Mouse (Mus musculus): Measurements from ENCODE around the gene Dcun1d4.

The Dcun1d4 gene

DNA sequence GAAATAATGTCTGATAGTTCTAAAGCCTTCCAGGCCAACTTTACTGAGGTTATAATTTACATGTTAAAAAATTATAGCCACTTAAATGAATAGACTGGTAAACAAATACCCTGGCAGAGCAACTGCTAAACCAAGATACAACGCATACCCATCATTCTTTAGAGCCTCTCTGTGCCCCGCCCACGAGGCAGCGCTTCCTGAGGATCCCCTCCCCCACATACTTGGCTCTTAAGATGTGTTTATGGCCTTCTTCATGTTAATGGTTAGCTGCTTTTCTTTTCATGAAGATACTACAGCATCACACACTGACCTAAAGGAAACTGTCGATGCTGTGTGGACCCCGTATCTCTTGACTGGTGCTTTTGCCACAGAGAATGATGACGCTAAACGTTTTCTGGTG lies 17.8 kb downstream of the Dcun1d4 start:
- peak; percentile 19 for DNase-seq (ENCODE audit: low read depth, low spot score)

DNA sequence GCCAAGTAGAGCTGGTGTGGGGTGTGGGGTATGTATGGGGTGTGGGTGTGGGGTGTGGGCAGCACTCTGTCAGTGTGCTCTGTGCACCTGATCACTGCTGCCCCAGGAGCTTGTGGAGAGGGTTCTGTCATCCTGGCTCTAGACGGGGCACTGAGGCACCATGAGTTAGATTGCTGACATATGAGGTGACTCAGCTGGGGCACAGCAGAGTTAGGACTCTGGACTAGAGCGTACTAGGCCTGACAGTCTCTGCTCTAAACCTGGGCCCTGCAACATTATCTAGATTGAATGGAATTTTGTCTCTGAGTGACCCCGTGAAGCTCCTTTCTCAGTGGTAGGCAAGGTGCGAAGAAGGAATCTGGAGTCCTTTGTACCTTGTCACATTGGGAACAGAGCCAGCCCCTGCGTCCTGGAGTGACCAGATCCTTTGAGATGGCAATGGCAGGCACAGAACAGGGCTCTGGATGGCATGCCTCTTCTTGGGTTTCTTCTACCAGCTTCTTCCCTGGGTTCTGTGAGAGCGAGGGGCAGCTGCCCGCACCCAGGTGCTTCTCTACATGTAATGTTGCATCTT lies 20.2 kb downstream of the Dcun1d4 start:
- no peak for DNase-seq (ENCODE audit: low read depth, low spot score)

DNA sequence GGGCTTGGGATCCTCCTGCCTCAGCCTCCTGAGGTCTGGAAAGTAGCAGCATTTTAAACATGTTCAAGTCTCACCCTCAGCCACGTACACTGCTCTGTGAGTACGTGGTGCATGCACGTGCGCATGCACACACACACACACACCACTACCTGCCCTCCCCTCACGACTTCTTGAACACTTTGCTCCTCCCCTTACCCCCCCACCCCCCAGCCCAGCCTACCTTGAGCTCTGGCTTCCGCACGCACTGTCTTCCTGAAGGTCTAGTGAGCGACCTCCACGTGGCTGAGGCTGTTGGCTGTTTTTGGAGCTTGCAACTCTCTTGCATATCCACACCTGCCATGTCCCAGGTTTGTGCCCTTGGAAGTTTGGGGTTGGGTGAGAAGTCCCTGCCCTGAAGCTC lies 21.6 kb downstream of the Dcun1d4 start:
- peak; percentile 56 for DNase-seq (ENCODE audit: low read depth, low spot score)

DNA sequence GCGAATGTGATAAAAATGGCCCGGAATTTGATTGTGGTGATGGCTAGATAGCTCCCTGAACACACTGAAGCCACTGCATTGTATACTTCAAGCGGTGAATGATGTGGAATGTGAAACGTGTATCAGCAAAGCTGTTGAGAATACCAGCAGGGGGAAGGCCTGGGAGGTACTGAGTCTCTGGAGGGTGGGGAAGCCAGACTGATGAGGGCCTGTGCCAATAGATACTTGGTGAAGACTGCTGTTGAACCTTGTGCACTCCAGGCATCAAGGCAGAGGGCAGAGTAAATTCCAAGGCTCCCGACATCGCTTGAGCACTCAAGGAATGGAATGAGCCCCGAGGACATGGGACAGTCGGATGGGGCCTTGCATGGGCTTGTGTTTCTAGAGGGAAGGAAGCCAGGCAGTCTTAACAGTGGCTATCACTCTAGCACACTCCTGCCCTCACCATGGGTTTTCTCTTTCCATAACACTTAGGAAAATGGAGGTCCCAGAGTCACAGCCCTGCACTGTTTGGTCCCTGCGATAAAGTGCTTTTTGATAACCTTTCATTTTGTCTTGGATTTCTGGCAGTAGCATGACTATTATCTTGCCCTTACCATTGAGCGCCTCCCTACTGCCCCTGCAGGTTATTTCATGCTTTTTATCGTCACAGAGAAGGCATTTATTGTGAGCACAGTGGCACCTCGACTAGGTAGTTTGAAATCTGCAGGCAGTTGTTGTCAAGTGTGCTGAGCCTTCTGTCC lies 22.4 kb downstream of the Dcun1d4 start:
- peak; percentile 43 for DNase-seq (ENCODE audit: low read depth, low spot score)

DNA sequence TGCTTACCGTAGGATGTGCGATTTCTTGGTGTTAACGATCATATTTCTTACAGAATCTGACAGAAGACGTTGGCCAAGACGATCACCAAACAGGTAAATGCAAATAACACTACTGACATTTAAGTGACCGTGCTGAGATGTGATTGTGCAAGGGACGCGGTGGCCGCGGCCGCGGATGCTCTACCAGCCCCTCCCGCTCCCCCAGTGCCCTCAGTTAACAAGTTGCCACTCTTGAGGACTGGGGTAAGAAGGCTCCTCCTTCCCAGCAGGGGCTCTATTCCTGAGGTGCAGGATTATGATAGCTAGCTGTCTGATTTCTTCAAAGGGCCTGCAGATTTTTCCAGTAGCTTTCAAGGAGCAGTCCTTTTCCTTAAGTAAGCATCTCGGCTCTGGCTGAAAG lies 30.3 kb downstream of the Dcun1d4 start:
- DNase-seq (ENCODE audit: low read depth, low spot score): no peak

DNA sequence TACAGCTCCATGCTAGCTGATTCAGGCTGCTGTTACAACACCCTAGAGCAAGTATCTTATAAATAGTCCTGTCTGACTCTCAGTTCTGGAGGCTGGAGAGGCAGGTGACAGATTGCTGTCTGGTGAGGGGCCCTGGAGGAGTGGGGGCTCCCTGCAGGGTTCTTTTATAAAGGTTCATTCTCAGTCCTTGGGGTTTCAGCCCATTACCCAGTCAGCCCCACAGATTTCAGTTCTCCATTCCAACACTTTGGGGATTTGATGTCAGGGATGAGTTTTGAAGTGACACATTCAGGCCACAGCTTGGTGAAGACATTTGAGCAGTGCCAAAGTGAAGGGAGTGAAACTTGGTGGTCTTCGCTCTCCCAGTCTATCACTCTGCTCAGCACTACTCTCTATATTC lies 31.4 kb downstream of the Dcun1d4 start:
- DNase-seq (ENCODE audit: low read depth, low spot score): no peak

DNA sequence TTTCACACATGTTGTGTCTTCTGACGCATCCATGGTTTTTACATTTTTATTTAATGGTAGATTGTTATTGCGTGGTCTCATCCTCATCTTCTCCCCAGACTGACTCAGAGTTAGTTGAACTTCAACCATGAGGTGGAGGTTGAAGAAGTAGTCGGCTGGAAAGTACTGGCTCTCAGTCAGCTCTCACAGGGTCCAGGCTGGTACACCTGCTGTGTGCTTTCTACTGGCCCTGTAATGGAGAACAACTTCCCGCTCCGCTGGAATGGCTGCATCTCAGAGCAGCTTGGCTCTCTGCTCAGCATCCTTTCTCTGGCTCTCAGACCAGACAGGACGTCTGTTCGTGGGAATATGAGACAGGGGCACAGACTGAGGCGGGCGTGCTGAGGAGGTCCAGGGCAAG lies 31.9 kb downstream of the Dcun1d4 start:
- no peak for DNase-seq (ENCODE audit: low read depth, low spot score)

DNA sequence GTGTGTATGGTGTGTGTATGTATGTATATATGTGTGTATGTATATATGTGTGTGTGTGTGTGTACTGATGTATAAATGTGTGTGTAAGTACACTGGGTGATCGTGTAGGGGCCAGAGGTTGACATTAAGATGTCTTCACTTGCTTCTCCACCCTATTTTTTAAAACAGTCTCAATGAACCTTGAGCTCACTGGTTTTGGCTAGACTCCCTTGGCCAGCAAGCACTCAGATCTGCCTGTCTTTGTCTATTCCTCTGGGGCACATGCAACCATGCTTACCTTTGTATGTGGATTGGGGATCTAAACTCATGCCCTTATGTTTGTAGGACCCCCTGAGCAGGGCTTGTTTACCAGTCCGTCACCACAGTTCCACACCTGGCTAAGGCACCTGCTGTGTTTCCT lies 33.4 kb downstream of the Dcun1d4 start:
- DNase-seq (ENCODE audit: low read depth, low spot score): no peak

DNA sequence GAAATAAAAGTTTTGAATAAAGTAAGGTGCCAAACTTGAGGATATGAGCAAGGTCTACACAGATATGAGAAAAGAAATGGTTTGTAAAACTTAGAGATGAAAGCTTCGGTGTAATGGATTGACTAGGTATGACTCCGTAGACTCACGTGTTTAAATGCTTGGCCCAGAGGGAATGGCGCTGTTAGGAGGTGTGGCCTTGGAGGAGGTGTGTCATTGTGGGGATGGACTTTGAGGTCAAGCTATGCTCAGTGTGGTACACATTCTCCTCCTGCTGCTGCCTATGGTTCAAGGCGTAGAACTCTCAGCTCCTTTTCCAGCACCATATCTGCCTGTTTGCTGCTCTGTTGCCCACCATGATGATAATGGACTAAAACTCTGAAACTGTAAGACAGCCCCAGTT lies 36.5 kb downstream of the Dcun1d4 start:
- no peak for DNase-seq (ENCODE audit: low read depth, low spot score)

DNA sequence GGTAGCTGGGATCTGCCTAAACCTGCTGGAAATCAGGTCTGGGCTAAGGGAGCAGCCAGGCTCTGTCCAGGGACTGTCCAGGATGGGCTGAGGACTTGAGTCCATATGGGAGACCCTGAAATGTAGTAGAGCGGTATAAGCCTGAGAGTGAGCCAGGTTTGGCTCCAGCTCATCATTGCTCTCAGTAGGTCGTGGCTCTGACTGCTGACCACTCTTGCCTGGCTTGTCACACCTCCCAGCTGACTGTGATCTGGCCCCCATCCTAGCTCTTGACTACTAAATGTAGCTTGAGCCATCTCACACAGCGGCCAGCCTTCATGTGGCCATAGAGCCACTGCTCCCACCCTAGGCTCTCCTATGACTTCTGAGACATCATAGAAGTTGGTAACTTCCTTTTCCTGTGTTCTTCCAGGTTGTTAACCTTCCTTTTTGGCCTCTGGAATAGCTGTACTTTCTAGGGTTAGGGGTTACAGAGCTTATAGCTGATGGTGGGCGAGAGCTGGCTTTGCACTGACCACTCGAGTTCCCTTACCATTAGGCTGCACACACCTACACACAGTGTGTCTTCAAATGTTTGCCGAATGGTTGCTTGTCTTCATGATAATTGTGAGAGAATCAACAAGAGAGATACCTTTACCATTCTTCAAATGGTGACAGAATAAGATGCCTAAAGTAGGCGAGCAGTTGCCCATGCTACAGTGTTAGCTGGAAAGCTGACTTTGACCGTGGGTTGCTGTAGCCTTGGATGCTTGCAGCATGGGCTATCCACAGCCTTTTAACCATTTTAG lies 37.8 kb downstream of the Dcun1d4 start:
- DNase-seq (ENCODE audit: low read depth, low spot score): no peak

DNA sequence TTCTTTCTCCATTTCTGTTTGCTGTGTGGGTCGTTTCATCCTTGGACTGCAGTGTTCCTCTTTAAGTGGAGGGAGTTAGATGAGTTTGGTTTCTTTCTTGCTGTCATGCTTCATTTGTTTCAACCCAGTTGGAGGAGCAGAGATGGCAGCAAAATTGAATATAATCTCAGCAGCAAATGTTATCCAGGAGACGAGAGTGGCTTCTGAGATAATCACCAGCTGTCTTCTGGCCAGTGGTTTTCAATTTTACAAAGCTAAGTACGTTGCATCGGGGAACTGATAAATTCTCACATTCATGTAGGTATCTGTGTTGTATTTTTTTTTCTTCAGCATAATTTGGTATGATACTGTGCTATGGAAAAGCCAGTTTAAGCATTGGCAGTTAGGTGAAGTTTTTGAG lies 40.0 kb downstream of the Dcun1d4 start:
- no peak for DNase-seq (ENCODE audit: low read depth, low spot score)

DNA sequence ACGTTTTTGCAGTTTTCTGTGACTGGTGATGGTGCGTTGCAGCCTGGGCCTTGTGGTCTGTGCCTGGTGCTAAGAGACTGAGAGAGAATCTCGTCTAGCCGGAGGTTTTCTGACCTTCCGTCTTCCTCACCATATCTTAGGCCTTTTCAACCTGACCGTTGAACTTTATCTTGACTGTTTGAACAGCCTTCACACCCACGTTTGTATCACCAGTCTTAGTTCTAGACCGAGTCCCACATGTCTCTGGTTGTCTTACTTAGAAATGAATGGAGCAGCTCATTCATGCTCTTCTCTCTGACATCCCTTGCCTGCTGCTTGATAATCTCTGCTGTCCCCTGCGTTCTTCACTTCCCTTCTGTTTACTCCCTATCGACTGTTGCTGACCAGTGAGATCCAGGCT lies 42.4 kb downstream of the Dcun1d4 start:
- no peak for DNase-seq (ENCODE audit: low read depth, low spot score)

DNA sequence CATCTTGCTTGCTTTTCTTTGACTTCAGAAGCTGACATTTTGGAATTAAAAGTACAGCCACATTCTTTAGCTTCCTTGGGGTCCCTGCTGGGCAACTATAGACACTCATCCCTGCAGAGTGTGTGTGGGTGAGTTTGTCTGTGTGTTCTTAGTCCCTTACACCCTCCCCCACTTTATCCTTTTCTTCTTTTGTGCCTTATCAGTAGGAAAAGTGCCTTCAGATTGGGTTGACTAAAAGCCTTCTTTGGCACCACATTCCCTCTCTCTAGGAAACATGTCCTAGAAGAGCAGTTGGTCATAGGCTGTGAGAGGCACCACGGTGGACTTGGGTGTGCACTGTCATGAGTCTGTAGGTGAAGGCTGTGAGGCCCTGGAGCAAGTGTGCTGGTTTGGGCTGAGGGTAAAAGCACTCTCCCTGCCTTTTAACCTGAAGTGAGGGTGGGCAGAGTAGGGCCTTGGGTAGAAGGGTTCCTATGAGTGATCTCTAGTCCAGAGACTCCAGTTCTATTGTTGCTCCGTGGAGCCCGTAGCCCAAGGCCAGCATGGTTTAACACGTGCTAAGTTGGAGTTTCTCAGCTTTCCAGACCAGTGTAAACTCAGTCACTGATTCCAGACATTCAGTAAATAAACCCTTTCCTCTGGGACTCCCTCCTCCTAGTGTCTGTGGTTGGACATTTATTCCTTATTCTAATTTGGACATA lies 43.6 kb downstream of the Dcun1d4 start:
- no peak for DNase-seq (ENCODE audit: low read depth, low spot score)

DNA sequence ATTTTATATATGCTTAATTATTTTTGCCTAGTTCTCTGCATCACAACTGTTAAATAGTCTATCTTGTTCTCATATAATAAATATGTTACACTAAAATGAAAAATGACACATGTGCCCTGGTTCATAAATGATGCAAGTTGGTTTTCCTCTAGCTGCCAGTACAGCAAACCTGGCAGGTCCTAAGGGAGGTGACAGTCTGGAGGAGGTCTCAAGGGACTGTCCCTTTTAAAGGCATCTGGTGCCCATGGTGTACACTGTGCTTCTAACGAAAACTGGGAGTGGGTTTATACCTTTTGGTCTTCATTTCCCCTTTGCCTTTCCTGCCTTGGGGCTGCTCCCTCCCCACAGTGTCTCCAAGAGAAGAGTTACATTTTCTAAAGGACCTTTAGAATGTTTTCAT lies 51.4 kb downstream of the Dcun1d4 start:
- DNase-seq (ENCODE audit: low read depth, low spot score): no peak

DNA sequence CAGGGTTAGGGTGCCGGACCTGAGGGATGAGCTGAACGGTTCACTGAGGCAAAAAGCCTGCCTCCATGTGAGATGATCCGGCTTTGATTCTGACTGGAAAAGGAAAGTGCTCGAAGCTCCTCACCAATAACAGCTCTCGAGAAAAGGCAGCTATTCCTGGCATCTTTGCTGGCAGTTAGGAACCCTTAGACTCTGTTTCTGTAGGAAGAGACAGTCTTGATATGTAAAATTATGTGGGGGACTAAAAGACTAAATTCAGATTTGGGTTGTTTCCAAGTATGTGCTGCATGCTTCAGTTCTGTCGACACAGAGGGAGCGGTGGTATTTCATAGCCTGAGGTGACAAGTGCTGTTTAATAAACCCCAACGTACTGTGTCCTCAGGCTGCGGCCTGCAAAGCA lies 52.1 kb downstream of the Dcun1d4 start:
- no peak for DNase-seq (ENCODE audit: low read depth, low spot score)

DNA sequence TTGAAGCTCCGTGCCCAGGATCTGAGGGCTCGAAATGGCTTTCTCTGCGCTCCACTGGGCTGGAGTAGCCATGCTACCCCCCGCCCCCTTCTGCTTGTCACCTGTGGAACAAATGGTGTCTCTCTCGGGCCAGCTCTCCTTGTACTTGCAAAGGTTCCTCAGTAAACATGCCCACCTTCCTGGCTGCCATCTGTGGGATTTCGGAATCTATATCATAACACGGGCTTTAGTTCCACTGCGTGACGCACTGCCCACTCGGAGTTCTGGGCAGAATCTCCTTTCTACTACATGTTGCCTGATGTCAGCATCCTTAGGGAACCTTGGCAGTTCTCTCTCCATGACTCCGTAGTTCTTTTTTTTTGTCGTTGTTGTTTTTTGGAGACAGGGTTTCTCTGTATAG lies 56.9 kb downstream of the Dcun1d4 start:
- no peak for DNase-seq (ENCODE audit: low read depth, low spot score)

DNA sequence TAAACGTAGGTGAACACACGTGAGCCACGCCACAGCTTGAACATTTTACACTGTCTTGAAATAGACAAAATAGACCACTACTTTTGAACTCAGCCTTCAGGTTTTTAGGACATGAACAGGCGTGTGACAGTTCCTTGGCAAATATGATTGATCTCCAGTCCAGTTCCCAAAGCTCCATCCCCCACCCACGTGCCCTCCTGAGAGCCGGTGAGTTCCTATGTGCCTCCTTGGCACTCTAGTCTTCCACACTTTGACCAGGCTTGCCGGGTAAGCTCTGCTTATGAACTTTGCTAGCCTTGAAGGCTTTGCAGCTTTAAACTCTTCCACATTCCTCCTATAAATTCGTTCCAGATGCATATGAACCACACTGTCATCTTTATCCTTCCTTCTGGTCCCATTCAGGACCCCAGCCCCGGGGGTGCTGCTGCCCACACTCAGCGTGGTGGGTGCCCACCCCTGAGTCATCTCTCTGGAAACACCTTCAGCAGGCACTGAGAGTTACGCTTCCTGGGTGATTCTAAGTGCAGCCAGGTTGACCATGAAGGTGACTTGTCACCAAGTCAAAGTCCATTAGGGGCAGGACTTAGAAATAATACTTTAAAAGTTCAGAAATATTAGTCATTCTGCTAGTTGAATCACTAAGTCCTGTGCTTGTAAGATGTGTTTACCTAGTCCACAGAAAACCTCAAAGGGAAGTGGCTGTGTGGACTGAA lies 57.9 kb downstream of the Dcun1d4 start:
- no peak for DNase-seq (ENCODE audit: low read depth, low spot score)

DNA sequence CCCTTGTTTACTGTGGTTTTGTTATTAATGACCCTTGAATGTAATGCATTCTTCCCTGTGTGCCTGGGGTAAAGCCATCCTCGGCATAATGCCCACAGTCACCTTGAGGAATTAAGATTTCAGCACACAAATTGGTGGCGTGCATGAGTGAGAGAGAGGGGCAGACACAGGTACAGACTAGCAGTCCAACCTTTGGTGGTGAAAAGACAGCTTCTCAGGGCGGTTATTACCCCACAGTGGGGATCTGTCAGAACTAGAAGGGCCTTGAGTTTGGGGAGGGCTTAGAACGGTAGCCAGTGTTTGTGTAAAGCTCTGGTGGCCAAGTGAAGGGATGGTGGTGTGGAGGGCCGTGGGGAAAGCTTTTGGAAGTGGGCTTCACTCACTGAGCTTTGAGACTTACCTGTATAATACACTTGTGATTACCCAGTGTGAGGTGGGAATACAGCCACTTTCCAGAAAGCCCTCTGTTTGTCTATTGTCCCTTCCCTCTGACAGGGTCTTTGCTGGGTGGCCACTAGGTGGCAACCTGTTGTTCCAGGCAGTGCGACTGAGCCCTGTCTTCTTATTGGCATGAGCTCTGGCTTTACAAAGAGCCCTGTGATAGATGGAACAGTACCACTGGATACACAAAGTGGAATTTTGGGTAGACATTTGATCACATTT lies 59.2 kb downstream of the Dcun1d4 start:
- peak; percentile 51 for DNase-seq (ENCODE audit: low read depth, low spot score)

DNA sequence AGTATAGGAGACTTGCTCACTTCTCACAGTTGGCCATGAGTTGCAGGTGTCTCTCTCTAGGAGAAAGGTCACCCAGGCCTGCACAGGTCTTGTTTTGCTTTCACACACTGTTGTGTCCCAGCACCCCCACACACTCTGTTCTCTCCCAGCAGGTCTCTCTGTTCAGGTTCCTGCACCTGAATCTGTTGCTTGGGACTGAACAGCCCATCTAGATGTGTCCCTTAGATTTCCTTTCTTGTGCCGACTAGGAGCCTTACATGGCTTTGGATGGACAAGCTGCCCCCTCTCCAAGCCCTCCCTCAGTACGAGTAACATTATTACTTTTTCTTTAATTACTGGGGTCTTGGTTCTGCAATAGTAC lies 59.7 kb downstream of the Dcun1d4 start:
- no peak for DNase-seq (ENCODE audit: low read depth, low spot score)

DNA sequence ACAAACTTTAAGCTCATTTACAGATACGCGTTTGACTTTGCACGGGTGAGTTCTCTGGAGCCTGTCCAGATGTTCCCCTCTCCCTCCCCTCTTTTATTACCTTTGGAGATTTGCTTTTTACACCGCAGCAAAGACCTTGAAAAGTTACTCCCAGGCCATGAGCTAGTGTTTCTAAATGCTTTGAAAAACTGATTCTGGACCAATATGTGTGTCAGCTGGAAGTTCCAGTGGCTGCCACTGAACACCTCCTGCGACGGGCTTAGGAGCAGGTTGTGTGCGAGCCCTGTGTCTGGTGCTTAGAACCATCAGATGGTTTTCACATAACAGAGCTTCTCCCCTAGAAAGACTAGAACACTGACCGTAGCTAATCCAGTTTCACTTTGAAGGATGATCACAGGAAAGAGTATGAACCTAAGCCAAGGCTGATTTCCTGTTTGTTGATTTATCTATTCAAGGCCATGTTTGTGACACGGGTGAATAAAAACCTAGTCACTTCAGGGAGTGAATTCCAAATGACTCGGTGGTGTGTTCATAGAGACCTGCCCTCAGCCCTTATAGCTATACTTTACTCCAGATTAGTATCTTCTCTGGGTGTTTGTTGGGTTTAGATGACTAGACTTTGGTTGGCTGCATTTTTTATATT lies 63.4 kb downstream of the Dcun1d4 start:
- DNase-seq (ENCODE audit: low read depth, low spot score): no peak

DNA sequence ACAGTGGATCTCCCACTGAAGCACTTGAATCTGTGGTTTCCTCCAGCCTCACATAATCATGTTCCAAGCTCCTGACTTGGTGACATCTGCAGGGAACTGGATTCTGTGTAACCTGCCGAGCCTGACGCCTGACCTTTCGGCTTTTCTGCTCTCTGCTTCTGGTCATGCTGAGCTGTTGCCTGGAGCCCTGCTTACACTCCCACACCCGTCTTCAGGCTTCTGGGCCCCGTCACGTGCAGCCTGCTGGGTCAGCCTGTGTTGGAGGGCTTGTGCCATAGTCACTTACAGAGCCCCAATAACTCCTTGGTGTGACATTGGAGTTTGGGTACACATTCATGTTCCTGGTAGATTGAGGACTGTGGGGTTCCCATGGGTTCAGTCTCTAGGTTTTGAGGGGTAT lies 64.8 kb downstream of the Dcun1d4 start:
- DNase-seq (ENCODE audit: low read depth, low spot score): no peak
